Mouse (Mus musculus) CD4-positive naive resting alpha-beta T cell, adult 76 days (primary cell): ENCODE data around the gene Malsu1. TPM values are rescaled to one million over a fixed set of nuclear protein-coding genes. Genes with fewer than 3 reads are reported as not detected.

Source experiments
- total RNA-seq: library from RNA; stranded (reverse); gene quantifications from one replicate; pipeline ENCODE4 v1.2.4, GENCODE M21; 2023

The Malsu1 gene
- 60.5 TPM for total RNA-seq

DNA sequence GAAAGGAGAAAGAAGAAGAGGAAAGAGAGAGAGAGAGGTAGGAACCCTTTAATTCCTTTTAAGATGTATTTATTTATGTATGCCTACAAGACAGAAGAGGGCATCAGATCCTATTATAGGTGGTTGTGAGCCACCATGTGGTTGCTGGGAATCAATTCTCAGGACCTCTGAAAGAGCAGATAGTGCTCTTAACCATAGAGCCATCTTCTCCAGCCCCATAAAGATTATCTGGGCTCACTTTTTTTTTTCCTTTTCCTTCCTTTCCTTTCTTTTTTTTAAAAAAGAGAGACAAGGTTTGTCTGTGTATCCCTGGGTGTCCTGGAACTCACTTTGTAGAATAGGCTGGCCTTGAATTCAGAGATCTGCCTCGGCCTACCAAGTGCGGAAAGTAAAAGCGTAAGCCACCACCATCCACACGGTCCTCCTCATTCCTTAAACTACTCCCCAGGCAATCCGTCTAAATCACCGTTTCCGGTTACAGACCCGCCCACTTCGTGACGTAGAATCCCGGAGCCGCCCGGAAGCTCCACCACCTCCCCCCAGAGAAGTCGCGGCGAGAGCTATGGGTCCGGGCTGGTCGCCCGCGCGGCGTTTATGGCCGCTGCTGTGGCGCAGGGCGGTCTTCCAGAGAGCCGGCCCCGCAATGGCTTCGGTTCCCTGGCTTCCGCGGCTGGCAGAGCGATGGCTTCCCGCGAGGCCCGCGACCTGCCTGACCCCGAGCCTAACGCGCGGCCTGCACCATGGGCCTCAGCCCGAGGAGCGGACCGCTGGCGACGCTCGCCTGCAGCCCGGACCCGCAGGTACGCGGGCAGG lies at the start of gene Malsu1:
Gene Malsu1 (plus strand): TSS at position 492 of the 813 bp plus-strand sequence.

DNA sequence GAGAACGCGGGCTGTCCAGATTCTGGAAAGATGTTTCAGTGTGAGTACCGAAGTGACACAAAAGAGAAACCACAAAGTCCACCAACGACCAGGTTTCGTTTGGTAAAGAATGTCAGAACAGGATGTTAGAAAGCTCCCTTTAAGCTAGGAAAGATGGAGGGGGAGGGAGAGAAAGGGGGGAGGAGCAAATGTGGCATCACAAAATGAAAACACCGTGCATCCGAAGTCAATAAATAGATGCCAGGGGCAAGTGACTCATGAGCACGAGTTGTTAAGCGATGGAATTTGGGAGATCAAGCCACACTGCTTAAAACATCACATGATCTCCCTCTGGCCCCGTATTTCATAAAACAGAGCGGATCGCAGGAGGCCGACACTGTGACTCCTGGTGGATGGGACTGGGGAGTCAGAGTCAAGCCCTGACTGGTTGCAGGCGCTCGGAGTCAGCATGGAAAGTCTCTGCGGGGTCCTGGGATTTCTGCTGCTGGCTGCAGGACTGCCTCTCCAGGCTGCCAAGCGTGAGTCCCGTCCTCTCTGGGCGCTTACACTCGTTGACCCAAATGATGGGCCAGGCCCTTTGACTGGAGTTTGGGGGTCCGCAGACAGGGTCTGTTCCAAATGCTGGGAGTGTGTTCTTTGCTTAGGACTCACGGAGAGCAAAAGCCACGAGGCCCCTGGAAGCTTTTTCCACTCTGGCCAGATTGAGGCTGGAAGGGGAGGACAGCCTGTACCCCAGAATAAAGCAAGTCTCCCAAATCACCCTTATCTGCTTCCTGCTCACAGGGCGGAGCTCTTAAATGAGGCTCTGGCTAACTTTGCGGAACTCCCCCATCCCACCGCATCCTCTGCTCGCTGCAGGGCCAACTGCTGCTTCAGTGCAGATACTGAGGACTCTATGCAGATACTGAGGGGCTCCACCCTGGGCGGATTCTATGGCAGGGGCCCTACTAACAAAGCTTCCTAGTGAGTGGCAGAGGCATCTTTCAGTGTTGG lies 37.0 kb upstream of the Malsu1 start, which contains the start of gene Gpnmb:
Gene Gpnmb (plus strand): TSS at position 272 of the 993 bp plus-strand sequence.

Other genes starting within 250 kb of the Malsu1 start
- 3.6 TPM for gene Tmem176a, start 232.9 kb upstream of the Malsu1 start, total RNA-seq
- 7.2 TPM for gene Tmem176b, start 232.3 kb upstream of the Malsu1 start, total RNA-seq
- not detected for gene Aoc1, start 200.9 kb upstream of the Malsu1 start, total RNA-seq
- gene 1600015I10Rik, start 143.9 kb upstream of the Malsu1 start, total RNA-seq: not detected
- gene Doxl2, start 98.8 kb upstream of the Malsu1 start, total RNA-seq: not detected
- not detected for gene Svs1, start 86.9 kb upstream of the Malsu1 start, total RNA-seq
- 2.5 TPM for gene Gpnmb, start 37.2 kb upstream of the Malsu1 start, total RNA-seq
- gene Igf2bp3, start 141.2 kb downstream of the Malsu1 start, total RNA-seq: 0.32 TPM
- 202 TPM for gene Tra2a, start 190.2 kb downstream of the Malsu1 start, total RNA-seq
- gene Ccdc126, start 245.5 kb downstream of the Malsu1 start, total RNA-seq: 6.4 TPM